Mouse (Mus musculus) bone marrow macrophage, adult 2 months (primary cell): ENCODE data around the gene Leng9.

Source experiments
- CTCF ChIP-seq: IDR thresholded peaks from 2 replicates; pipeline ENCODE4 v1.5.1; 2012; ENCODE audit warnings: low read depth, mild to moderate bottlenecking, low read length, moderate library complexity
- POLR2A ChIP-seq: IDR thresholded peaks from 2 replicates; pipeline ENCODE4 v1.6.1; 2012; ENCODE audit warnings: mild to moderate bottlenecking, low read depth, low read length, borderline replicate concordance

DNA sequence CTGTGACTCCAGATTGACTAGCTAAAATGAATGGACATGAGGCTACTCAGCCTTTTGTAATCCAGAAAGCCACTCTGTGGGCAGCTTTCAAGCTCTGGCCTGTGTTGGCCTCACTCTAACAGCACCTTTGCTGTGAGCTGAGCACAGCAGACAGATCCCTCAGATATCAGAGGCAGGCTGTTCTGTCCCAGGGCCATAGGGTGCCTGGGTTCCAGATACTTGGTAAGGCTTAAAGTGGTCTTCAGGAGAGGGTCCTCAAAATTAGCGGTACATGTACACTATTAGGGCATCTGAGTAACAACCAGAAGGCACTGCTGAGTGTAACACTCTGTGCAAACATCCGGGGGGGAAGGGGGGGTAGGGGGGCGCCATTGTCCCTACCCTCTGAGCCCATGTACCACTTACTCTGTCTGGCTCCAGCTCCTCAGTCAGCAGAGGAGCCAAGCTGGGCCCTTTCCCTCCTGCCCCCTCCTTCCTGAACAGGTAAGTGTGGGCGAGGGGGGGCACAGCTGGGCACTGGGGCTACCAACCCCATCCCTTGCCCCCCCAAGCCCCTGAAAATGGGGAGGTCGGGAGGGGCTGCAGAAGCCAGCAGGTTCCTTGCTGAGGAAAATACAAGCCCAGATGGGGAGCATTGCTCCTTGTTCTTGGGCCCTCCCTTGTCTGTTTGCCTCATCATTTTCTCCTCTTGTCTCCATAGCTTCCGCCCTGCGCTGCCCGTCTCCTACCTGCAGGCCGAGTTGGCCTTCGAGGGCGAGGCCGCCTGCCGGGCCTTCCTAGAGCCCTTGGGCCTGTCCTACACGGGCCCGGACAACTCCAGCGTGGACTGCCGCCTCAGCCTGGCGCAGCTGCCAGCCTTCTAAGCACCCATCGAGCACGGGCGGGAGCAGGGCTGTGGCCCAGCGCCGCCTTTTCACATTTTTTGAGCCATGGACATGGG lies 3.7 kb downstream of the Leng9 start:
- TF ChIP-seq CTCF (no peak), POLR2A (no peak)
